Mouse (Mus musculus) thymus, postnatal 36 days (tissue): ENCODE measurements around the gene Twist2.

Source experiments
- DNase-seq, 2 experiments: peaks; one replicate each; pipeline ENCODE4 v3.0.0; 2022; ENCODE audit warnings: mixed read lengths in 2 of 2

Twist2 gene

DNA sequence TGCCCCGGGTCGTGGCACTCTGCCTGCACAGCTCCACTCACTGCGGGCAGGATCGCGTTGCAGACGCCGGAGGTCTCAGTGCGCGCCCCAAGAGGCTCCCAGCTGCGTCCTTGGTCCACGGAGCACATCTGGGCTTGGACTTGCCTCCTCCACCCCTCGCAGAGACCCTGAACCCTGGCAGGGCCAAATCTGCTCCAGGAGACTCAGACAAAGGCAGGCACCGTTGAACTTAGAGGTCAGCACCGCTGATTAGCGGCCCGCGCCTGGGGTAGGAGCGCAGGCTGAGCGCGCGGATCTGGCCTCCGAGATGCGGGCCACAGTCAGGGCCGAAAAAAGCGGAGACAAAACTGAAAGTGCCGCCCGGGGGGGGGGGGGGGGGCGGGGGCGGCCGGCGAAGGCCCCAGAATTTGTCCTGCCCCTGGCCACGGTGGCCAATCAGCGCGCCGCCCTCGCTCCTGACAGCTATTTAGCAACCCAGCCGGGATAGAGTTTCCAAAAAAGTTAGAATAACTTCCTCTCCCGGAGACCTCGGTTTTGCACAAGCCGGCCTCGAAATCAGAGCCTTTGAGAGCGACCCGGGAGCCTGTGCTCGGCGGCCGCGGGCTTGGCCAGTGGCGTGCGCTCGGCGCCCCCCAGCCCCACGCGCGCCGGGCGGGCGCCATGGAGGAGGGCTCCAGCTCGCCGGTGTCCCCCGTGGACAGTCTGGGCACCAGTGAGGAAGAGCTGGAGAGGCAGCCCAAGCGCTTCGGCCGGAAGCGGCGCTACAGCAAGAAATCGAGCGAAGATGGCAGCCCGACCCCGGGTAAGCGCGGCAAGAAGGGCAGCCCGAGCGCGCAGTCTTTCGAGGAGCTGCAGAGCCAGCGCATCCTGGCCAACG, at the start of gene Twist2:
Gene Twist2 (plus strand): TSS at position 495 of the 877 bp plus-strand sequence.
- DNase-seq: no peak

DNA sequence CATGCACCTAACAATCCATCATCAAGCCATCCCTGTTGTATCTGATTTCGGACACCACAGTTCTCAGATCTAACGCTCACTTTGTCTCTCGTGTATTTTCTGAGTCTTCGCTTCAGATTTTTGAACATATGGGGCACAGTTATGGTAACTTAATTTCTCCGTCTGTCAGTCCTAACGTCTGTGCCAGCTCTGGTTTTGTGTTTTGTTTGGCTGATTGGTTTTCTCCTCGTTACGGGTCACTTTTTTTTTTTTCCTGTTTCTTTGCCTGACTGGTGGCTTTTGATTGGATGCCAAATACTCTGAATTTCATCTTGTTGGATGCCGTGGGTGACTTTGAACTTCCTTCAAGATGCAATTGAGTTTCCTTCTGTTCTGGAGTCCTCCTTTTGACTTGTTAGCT, 48.3 kb upstream of the Twist2 start:
- DNase-seq: no peak

DNA sequence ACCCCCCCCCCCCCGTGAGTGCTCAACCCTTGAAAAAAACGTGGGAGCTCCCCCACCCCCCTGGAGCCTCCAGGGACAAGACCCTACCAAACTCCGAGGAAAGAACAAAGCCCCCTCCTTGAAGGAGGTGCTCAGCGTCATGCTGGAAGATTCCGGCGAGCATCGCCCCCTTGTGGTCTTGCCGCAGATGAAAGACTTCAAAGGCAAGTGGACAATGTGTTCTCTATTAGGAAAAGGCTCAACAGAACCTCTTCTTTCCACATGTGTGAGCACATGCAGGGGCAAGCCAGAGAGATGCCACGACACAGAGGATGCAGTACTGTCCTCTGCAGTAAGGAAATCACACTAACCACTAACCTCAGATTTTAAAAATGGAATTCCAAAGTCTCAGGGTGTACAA, 46.2 kb upstream of the Twist2 start:
- DNase-seq: peak; percentile 72 to 73

DNA sequence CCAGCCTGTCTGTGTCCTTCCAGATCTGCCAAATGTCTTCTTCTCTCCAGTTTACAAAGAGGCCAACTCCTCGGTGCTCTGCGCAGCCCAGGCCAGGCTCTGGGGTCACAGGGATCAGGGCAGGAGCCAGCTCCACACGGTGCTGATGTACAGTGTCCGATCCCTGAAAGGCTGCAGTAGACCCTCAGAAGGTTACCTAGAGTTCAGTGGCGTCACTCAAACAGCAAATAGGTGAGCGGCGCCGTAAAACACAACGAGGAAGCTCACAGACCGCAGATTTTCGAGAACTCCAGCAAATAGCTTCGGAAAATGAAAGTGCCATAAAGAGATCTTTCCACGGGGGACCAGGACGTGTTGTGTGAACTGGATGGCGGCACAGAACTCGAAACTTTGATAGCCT, 44.0 kb upstream of the Twist2 start:
- DNase-seq: no peak

DNA sequence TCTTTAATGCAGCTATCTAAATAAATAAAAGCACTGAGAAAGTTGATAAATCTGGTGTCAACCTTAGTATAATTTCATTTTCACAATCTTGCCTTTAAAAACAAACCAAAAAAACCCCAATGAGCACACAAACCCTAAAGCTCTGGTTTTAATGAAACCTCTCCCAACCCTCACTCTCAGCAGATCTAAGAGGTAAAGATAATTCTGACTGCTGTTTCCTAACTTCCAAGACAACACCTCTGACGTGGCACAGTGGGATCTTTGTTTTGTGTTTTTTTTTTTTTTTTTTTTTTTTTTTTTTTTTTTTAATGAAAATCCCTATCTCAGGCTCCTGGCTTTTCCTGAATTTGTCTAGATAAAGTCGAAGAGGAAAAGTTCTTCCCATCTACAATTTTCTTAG, 43.1 kb upstream of the Twist2 start:
- no peak for DNase-seq

DNA sequence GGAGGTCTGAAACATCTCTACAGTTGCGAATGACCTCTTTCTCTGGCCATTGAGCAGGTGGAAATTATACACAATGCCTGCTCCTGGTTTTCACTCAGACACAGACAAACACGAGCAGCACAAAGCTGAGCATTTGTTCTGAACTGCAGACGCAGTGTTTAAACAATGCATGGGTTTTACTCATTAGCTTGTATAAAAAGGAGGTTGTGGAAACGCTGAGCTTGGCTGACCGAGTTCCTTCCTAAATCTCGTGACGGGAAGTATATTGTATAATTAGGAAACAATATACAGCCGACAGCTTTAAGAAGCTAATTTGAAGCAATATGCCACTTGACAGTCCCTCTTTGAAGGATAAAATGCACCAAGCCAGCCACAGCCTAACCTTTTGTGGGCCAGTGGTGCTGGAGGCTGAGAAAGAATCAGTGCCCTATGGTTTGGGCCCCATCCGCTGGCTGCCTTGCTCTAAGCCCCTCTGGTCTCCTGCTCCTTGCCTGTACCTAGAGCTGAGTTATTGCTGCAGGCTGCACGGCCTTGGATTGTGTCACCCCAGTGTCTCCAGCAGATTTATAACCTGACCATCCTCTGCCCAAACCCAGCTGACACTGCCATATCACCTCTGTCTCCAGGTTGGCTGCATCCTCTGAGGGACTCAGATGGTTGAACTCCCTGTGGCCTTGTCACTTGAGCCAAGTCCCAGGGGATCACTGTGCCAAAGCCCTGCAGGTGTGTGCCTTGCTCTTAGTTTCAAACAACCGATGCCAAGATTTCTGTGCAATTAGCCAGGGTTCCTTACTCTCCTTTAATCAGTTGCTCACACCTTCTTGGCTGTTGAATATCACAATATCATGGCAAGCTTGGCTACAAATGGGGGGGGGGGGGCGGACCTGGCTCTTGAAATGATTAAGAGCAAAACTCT, 42.4 kb upstream of the Twist2 start:
- DNase-seq: no peak

DNA sequence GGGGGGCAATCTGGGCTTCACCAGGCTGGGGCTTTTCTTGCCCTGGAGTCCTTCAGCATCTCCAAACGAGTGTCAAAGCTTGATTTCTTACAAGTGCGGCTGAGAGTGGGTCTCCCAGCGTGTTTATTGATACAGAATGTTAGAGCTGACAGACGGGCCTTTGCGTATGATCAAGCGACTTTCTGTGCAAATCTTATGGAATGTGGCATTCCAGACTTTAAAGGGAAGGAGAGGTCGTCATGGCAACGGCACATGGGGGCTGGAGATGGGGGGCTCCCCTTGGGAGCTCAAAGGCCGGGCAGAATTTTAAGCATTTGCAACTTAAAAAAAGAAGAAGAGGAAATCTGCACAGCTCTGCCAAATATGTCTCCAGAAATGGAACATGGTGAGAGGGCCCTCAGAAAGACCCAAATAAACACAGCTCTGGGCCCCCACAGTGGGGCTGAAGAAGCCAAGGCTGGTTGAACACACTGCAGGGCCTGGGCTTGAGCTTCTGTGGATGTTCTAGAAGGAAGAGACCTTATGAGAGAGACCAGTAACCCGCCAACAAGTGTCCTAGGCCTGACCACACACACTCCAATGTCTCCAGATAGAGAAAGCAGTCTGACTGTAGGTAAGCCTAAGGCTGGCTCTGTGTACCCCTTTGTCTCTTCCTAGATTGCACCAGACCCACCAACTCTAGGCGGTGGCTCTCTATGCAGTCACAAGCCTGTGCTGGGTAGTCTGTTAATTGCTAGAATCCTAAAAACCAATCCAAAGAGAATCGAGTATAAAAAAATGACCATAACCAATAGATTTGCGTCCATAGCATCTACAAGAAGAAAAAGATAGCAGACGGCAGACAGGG, 40.9 kb upstream of the Twist2 start:
- no peak for DNase-seq

DNA sequence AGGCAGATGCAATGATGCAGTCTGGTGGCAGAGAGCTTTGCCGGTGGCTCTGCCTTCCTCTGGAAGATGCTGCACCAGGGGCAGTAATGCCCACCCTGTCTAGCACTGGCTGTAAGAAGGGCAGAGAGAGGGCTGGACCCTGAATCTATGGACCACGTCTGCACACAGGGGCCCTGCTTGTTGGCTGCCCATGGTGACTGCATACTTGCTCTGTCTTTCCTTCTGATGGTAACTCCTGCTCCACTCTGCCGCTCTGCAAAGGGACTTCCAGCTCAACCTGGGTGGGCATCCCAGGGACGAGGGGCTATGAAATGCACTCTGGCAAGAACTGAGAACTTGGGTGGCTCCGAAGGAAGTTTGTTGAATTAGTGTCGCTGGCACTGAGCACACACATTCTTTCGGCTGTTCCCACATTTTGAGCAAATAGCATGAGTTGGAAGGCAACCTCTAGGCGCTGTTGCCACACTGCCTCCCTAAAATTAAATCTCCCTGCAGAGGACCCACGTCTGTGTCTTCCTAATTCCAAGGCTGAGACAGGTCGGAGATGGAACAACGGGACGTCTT, 38.7 kb upstream of the Twist2 start:
- no peak for DNase-seq

DNA sequence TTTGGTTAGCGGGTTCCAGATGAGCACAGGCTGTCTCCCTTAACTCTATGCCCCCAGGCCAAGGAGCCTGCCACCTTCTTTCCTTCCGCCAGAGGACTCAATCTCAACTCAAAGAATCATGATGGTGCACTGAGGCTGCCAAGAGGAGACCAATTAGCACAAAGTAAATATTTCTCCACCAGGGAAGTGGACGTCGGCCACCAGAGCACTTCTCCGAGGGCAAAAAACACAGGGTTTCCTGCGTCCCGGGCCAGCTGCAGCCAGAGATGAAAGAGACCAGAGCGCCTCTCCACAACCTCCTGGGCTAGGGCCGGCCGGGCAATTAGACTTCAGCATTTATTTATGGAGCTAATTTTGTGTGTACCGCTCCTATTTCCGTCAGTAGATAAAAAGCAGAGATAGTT, 31.0 kb upstream of the Twist2 start:
- DNase-seq: no peak

DNA sequence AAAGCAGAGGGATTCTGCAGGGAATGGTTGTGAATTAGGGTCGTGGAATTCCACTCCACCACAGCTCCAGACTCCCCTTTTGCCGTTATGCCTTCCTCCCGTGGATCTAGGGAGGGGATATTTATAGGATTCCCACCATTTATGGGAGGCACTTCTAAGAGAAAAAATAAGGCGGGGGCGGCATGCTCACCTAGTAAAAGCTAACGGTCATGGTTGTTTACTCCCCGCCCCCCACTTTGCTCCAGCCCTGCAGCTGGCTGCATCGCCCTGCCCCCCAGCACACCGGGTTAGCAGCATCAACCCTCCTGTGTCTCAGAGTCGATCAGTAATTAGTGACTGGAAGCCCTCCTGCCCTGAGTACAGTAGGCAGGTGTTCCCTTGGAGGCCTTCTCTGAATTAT, 30.6 kb upstream of the Twist2 start:
- DNase-seq: no peak

DNA sequence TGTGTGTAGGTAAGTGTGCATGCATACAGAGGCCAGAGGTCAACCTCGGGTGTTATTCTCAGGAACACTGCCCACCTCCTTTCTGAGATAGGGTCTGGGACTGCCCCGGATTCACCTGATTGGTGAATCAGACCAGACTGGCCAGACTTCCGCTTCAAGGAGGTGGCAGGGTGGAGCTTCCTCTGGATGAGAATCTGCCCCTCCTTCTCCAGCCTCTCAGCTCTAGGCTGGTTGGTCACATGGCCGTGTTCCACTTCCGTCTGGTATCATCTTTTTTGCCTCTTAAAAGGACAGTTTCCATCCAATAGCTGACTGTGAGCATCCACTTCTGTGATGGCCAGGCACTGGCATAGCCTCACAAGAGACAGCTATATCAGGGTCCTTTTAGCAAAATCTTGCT, 24.3 kb upstream of the Twist2 start:
- no peak for DNase-seq

DNA sequence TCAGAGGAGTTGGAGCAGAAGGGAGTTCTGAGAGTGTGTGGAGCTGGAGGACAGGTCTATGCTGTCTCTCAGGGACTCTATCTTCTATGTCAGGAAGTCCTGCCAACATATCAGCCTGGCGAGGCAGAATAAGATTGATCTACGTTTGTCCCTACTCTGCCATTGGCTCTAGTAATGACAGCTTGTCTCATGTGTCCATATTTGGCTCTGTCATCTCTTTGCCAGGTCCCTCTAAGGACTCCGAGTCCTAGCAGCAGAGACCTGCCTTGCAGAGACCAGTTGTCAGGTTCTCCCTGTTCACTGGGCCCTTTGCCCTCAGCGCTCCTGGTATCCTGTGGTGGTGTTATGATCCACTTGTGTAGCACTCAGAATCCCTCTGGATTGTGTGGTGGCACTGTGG, 21.4 kb upstream of the Twist2 start:
- DNase-seq: no peak

DNA sequence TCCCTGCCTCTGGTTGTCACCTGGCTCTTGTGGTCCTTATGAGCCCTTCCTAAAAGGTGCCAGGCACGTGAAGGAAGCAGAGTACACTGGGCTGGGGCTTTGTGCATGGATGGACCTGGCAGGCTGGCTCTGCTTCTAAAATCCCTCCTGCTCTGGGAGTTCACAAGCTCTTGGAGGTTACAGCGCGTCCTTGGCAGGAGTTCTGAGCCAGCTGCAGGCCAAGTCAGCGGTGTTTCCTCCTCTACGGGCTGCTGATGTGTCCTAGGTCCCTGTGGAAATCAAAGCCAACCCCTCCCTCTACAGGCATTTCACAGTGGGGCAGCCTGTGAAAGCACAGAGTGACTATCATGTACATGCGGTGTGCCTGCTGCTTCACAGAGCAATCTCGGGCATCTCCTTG, 20.1 kb upstream of the Twist2 start:
- no peak for DNase-seq

DNA sequence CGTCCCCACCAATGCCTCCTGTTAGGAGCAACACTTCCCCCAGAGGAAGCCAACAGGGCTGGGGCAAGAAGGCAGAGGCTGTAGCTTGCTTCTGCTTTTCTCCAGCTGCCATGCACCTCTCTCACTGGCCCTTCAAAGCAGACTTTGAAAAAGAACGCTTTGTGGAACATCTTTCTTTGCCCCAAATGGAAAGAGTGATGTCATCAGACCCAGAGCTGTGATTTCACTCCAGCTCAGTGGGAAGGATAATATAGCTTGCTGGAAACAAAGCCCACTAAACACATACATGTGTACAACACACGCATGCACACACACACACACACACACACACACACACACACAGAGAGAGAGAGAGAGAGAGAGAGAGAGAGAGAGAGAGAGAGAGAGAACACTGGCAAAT, 17.1 kb upstream of the Twist2 start:
- DNase-seq: no peak

DNA sequence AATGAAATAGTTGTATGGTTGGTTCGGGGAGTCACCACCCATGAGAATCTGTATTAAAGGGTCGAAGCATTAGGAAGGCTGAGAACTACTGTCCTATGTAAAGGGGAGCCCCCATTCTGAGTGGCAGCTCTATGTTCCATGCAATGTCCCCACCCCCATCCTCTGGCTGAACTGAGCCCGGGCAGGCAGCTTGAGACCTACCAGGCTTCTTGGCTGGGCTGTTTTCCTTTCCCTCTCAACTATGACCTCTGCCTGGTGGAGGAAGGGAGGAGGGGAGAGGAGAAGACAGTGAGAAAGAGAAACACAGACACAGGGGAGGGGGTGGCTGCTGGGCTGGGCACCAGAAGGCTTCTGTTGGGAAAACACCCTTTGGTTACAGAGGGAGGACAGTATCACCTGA, 1.9 kb upstream of the Twist2 start:
- DNase-seq: no peak

DNA sequence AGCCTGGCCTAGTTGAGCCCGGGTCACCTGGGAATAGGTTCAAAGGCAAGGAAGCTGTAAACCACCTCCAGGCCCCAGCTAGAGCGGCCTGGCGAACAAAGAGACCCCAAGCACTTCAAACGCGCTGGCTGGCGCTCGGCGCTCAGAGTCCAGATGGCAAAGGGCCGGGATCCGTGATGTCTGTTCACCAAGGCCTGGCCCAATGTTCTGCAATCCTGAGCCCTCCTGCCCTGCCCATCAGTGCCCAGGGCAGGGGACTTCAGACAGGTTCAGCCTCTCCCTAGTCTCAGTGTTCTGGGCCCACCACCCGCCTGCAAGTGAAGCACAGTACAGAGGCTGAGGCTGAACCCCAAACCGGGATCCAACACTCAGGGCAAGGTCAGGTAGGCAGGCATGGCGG, 913 bp upstream of the Twist2 start:
- DNase-seq: no peak

DNA sequence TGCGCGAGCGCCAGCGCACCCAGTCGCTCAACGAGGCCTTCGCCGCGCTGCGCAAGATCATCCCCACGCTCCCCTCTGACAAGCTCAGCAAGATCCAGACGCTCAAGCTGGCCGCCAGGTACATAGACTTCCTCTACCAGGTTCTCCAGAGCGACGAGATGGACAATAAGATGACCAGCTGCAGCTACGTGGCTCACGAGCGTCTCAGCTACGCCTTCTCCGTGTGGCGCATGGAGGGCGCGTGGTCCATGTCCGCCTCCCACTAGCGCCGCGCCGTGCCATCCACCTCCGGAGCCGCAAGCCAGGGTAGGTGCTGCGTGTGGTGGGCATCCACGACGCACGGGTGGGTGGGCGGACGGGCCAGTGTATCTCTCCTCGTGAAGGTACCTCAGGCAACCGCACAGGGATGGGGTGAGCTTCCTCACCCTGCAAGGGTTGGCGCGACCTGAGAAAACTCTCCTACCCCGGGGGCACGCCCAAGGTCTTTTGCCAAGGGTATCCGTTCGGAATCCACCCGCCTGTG, 644 bp downstream of the Twist2 start:
- DNase-seq: no peak

DNA sequence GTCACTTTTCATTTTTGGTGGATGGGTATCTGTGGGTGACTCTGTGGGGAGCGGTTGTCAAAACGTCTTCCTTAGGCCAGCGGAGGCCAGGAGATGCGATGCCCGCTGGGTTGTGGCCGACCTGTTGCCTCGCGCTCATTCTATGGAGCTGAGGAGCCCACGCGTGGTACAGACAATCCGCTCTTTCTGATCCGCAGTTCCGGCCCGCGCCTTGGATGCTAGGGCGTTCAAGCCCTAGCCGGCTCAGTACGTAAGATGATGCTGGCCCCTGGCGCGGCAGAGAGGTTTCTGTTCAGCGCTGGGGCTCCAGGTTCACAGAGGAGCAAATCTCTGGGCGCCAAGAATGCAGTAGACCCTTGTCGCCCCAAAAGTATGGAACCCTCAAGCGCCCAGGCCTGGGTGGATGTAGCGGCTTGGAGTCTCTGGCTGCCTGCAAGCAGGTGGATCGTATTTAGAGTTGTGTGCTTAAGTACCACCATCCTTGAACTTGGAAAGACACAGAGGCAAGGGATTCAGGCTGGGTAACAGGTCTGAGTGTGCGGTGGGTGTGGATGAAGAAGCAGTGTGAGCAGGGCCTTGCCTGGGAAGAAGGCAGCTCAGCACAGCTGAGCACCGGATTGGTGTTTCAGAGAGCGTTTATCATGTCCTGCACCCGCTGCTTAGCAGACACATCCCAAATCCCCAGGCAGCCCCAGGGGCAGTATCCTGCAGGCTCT, 1.3 kb downstream of the Twist2 start:
- DNase-seq: no peak

DNA sequence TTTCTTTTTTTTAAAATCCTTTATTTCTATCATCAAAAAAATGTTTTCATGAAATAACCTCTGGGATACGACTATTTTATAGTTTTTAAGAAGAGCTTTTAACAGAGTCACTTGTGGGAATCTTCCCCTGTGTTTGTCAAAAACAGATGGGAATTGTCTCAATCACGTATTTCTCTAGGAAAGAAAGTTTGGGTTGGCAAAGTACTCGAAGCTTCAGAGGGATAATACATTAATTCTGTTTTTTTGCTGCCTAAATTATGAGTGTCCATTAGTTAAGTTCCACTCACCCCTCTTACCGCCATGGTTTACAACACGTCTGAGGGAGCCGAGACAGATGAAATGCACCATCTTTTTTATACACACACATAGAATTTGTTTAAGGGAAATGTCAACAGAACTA, 2.2 kb downstream of the Twist2 start:
- no peak for DNase-seq

DNA sequence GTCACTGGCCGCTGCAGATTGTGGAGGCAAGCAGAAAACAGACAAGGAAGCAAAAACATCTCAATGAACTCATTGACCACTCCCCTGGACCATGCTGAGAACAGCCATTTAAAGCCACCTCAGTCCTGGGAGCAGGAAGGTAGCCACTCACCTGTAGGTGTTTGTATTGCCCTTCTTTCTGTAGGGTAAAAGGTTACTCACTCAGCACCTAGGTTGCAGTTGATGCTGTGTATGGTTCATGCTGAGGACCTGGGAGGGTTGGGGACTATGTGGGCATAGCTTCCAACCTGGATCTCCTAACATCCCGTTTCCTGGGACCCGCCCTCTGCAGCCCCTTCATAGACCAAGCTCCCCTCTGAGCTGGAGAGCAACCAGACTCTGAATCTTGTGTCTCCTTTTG, 14.8 kb downstream of the Twist2 start:
- no peak for DNase-seq

DNA sequence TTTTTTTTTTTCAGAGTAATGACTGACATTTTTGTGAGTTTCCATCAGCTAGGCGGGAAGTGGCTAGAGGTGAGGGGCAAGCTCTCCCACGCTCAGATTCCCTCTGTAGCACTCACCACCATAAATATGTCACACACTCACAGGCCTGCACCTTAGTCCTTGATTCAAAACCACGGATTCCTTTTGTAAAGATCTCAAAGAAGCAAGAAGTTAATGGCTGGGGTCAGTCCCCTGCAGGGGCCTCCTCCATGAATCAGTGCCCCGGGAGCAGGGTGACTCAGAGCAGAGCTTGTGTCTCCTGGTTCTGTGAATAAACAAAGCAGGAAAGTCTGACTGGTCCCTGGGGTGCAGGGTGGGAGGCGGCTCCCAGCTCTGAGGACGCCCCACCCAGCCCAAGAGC, 15.3 kb downstream of the Twist2 start:
- DNase-seq: no peak

DNA sequence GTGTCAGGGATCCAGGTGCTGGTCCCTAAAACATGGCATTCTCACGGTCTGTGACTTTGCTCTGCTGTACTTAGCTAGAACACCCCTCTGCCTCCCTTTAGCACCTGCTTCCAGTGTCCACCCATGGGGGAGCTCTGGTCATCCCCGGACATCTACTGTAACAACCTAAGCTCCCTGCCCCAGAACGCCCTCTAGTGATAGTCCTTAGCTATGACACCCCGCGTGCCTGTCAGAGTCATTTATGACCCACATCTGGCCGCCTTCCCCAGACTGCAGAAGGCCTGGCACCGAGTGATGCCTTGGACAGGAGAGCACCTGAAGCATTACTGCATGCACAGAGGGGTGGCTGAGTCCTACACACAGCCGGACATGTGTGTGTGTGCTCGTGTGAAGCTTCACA, 18.0 kb downstream of the Twist2 start:
- DNase-seq: peak in 1 of 2 experiments; percentile 8
